Mouse (Mus musculus): ENCODE data around the gene Cd101.
A peak's percentile ranks its signal among the peaks of the same experiment; 100 is the strongest.

Cd101 gene

DNA sequence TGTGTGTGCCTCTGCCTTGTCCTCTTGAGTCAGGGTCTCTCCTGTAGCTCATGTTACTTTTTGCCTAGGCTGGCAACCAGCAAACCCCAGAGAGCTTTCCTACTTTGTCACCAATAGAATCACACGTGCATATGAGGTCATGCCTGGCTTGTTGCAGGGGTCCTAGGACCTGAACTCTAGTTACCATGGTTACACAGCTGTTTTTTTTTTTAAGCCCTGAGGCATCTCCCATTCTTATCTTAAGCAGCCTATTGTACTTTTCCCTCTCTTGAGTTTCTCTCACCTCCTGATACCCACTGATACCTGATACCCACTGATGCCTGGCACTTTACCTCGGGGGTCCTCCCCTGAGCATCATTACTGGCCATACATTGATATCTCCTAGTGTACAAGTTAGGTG, 29.6 kb downstream of the Cd101 start:
- no peak for DNase-seq

DNA sequence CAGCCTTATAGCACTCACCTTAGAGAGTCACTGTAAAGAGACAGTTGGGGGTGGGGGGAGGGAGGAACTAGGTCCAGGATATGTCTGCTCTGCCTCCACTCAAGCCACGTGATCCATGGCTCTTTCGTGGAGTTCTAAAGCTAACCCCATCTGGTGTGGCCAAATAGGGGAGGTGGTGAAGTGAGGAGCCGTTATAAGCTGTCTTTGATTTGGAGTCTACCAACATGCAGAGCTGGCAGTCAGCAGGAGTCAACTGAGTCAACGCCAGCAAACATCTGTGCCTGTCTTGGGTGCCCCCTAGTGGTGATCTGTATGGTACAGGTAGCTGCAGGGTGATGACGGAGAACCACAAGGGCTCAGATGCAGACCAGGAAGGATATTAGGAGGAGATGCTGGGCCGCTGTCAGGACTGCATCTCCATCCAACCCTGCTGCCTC, 30.4 kb downstream of the Cd101 start:
- DNase-seq = peak; percentile 93

GRCm38 (mm10) chr3:100997785-100998570, 31.4 kb downstream of the Cd101 start:
- DNase-seq = peak; percentile 47

DNA sequence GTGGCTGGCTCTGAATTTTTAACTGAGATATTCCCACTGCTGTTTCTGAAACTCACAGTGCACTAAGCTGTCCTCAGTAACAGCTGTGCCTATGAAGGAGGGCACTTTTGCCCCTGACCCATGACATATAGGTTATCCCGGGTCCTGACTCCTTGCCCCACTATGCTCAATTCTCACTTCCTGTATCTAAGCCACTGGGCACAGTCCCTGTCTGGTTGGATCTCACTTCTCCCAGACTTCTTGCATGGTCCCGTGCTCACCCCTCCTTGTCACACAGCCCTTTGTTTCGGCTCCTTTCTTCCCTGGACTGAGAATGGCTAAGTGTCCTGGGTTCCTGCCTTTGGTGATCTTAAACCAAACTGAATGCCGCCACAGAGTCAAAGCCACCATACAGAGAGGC, 35.1 kb downstream of the Cd101 start:
- no peak for DNase-seq

DNA sequence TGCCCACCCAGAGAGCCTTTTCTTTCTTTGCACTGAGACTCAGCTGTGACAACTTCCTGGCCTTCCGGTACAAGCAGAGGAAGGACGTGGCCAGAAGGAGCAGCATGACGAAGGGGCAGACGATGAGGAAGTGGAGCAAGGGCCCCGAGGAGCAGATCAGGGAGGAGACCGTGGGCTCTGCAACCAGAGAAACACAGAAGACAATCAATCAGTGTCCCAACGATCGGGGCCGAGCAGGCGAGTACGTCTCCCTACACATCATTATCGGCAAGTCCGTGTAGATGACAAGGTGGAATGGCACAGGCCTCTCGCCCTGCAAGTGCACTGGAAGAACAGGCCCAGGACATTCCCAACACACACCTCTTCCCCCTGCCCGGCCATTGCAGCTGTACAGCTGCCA, 35.6 kb downstream of the Cd101 start:
- peak; percentile 71 for DNase-seq

DNA sequence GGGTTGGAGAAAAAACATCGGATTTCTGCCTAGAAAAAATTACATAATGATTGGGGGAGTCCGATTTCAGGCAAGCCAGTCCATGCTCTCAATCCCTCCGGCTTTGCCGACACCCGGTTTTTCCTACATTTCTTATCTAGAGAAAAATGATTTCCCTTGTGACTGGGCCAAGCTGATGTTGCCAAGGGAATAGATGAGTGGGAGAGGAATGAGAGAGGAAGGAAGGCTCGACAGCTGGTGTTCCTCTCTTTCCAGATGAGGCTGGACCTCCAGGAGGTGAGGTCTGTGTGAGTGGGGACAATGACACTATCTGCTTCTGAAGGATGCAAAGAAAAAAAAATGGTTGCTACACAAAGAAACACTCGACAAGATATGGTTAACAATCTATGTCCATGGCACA, 36.2 kb downstream of the Cd101 start:
- no peak for DNase-seq

GRCm38 (mm10) chr3:100990231-100990630, 39.1 kb downstream of the Cd101 start:
- no peak for DNase-seq

DNA sequence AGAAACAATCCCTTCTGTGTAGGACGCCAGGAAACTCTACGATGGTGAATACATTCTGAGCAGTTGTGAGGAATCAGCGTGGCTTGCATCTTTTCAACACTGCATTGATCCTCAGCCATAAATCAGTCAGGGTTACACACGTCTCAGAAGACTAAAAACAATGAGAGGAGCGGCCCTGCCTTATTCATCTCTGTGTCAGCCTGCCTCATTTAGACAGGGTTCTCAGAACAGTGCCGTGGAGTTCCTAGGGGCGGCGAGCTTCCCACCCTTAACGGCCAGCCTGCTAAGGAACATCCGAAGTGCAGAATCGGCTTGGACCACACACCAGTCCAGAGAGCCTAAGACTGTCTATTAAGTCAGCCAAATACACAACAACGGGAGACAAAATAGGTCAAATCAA, 39.9 kb downstream of the Cd101 start:
- no peak for DNase-seq

GRCm38 (mm10) chr3:100979290-100979689, 50.1 kb downstream of the Cd101 start:
- DNase-seq = no peak

DNA sequence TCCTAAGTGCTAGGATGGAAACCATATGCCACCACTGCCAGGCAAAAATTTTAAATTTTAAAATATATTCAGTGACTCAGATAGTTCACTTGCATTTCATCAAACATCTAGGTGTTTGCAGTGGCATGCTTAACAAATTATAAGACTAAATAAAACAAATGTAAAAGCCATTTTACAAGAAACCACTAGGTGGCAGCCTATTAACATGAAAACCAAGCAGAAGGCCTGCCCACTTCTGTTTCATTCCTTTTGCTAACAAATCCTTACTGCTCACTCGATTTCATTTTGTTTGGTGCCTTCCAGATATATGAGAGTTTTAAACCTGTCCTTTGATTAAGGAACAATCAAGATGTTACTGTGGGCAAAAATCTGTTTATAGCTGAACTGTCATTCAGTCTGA, 55.5 kb downstream of the Cd101 start:
- peak; percentile 49 for DNase-seq

- peak; percentile 93 for DNase-seq
Measured at GRCm38 (mm10) chr3:100969176-100969917, 60.0 kb downstream of the Cd101 start, which contains the start of gene Ttf2. TSS of gene Ttf2 (minus strand) at chr3:100969663.

- DNase-seq = peak; percentile 51
Measured at GRCm38 (mm10) chr3:100963849-100964542, 65.4 kb downstream of the Cd101 start.

- no peak for DNase-seq
Measured at GRCm38 (mm10) chr3:100961501-100961900, 67.9 kb downstream of the Cd101 start.

- no peak for DNase-seq
Measured at GRCm38 (mm10) chr3:100961007-100961406, 68.3 kb downstream of the Cd101 start.

- DNase-seq = no peak
Measured at GRCm38 (mm10) chr3:100954616-100955015, 74.7 kb downstream of the Cd101 start.

GRCm38 (mm10) chr3:100951531-100951930, 77.8 kb downstream of the Cd101 start:
- DNase-seq = no peak

DNA sequence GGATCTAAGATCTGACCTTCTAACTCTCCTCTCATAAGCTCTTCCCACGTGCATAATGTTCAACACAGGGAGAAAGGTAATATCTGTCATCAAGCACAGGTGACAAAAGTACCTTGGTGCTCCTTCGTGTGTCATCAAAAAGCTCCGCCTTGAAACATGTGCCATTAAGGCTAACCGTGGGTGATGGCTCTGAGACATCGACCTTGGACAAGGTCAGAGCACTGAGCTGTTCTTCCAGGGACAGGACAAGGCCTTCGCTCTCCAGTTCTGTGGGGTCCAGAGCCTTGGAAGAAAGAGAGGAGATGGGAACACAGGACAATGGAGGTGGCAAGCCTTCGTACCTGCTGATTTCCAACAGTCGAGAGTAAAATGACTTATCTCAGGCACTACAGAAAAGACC, 82.1 kb downstream of the Cd101 start:
- no peak for DNase-seq
